Mouse (Mus musculus) kidney, adult 2 months (tissue): ENCODE data around the gene Ahnak2.

Source experiments
- CTCF ChIP-seq: fragments of 200-500 bp; conservative IDR thresholded peaks from 2 replicates; pipeline ENCODE4 v1.5.1; 2011; ENCODE audit warnings: low read depth, mild to moderate bottlenecking, control low read depth, low read length, moderate library complexity, mixed read lengths; ENCODE audit not compliant: insufficient read depth, insufficient read length
- POLR2A ChIP-seq: fragments of 200-500 bp; IDR thresholded peaks from one replicate; pipeline ENCODE4 v1.6.1; 2011; ENCODE audit warnings: low read depth, low read length, control low read depth

GRCm38 (mm10) chr12:112769751-112770150 lies 32.7 kb downstream of the Ahnak2 start:
- TF ChIP-seq CTCF (no peak), POLR2A (no peak)
